Mouse (Mus musculus) midbrain, postnatal 0 days (tissue): ENCODE results near the gene Tmem151b. TPM values are rescaled to one million over a fixed set of nuclear protein-coding genes. Genes with fewer than 3 reads are reported as not detected.

Source experiments
- ATAC-seq: fragments of 200-750 bp; cut with Nextera tagmentation; 2 replicates; pipeline ENCODE4 v1.8.0; 2017; ENCODE audit warnings: moderate number of reproducible peaks, mild to moderate bottlenecking, moderate TSS enrichment, moderate library complexity; ENCODE audit not compliant: low FRiP score
- DNase-seq: peaks from one replicate; pipeline ENCODE4 v3.0.0-alpha.2; 2015; ENCODE audit warnings: low spot score
- H3K27ac ChIP-seq: fragments of 300-500 bp; sonication (generic); 2 replicates; pipeline ENCODE4 v1.5.1; 2014; ENCODE audit warnings: low read depth, mild to moderate bottlenecking, low read length, mixed read lengths
- H3K27me3 ChIP-seq: fragments of 300-500 bp; sonication (generic); 2 replicates; pipeline ENCODE4 v1.6.1; 2014; ENCODE audit warnings: low read length, control low read depth, mixed read lengths; ENCODE audit not compliant: insufficient read depth
- H3K36me3 ChIP-seq: fragments of 300-500 bp; sonication (generic); 2 replicates; pipeline ENCODE4 v1.6.1; 2014; ENCODE audit warnings: low read length, control low read depth, mixed read lengths; ENCODE audit not compliant: insufficient read depth
- H3K4me1 ChIP-seq: fragments of 300-500 bp; sonication (generic); 2 replicates; pipeline ENCODE4 v1.6.1; 2014; ENCODE audit warnings: mild to moderate bottlenecking, control low read depth, antibody characterized with exemption, low read length, mixed read lengths; ENCODE audit not compliant: insufficient read depth
- H3K4me2 ChIP-seq: fragments of 300-500 bp; sonication (generic); 2 replicates; pipeline ENCODE4 v1.6.1; 2014; ENCODE audit warnings: low read depth, mild to moderate bottlenecking, low read length, mixed read lengths; ENCODE audit not compliant: poor library complexity, severe bottlenecking
- H3K4me3 ChIP-seq: fragments of 300-500 bp; sonication (generic); 2 replicates; pipeline ENCODE4 v1.5.1; 2014; ENCODE audit warnings: low read depth, mild to moderate bottlenecking, low read length, moderate library complexity
- H3K9ac ChIP-seq: fragments of 300-500 bp; sonication (generic); replicated peaks from 2 replicates; pipeline ENCODE4 v1.6.1; 2014; ENCODE audit warnings: mild to moderate bottlenecking, low read length, moderate library complexity, mixed read lengths; ENCODE audit not compliant: poor library complexity, severe bottlenecking
- H3K9me3 ChIP-seq: fragments of 300-500 bp; sonication (generic); 2 replicates; pipeline ENCODE4 v1.6.1; 2016; ENCODE audit warnings: low read length, control low read depth
- CTCF ChIP-seq: IDR thresholded peaks from 2 replicates; pipeline ENCODE4 v1.5.1; 2016; ENCODE audit warnings: antibody characterized with exemption, mild to moderate bottlenecking
- WGBS: fragments of 180-500 bp; shearing (Covaris S2); extraction: QIAGEN DNeasy Blood & Tissue Kit; methylation state at CpG from one replicate; pipeline ENCODE4 v1.1.7; 2014; 5-methylcytosine and 5-hydroxymethylcytosine counted together
- polyA plus RNA-seq: library from polyadenylated mRNA; unstranded; fragments of >200 nt; fragmentation: Nextera tagmentation; extraction: Ambion mirVana; gene quantifications from 2 replicates; pipeline ENCODE4 v1.2.1, GENCODE M21; 2015
- total RNA-seq: library from RNA; depleted of rRNA; stranded (reverse); fragments of >200 nt; gene quantifications from 2 replicates; pipeline ENCODE4 v1.2.3, GENCODE M21; 2014

Tmem151b gene
- total and polyA plus RNA-seq, 2 experiments from 2014 or later: 29.1 to 95.6 TPM

DNA sequence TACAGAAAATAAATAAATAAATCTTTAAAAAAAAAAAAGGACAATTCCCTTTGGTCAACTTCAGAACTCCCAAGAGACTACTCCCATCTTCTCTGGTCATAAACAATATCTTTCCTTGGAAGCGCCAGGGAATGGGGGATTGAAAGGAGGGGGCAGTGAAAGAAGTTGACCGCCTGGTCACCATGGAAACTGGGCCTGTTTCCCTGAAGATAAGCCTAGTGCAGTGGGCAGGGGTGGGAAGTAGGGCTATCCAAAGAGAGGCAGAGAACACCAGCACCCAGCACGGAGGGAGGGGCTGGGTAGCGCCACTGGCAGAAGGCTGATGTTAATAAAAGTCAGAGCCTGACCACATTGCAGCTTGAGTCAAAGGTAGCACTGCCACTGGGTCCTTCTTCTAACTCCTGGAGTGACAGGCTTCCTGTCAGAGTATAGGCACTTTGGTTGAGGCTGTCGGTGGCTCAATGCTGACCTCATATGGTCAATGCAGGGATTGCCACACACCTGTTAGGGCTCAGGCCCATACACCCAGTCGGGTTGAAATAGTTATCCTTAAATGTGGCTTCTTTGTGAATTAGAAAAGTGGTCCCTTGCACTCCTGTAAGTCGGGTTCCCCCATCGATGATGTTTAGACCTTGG is 2.5 kb upstream of the Tmem151b start:
- H3K4me1 ChIP-seq: peaks cover 12% of the 10 kb centered on the region; the same call in 1 of the 2 replicates
- peak; percentile 92 for TF ChIP-seq CTCF
- H3K4me2 ChIP-seq: no peak overlapping the region
- H3K27ac ChIP-seq: no peak overlapping the region
- DNase-seq (peak; percentile 81), ATAC-seq (0 out of 2 replicates have a peak, but pooled peaks have one; percentile 15)
- no peaks in the 10 kb centered on the region for H3K9me3 ChIP-seq
- no peak overlapping the region for H3K9ac ChIP-seq
- no peak overlapping the region for H3K4me3 ChIP-seq
- H3K27me3 ChIP-seq: peaks cover 11% of the 10 kb centered on the region
- WGBS: 5% methylated on average over 8 of the region's 8 CpGs
- H3K36me3 ChIP-seq: peaks cover under 1% of the 10 kb centered on the region

- WGBS: 52% methylated on average over 7 of the region's 7 CpGs
- Histone ChIP-seq H3K27ac (no peak overlapping the region), H3K27me3 (peaks cover 13% of the 10 kb centered on the region), H3K36me3 (peaks cover 5% of the 10 kb centered on the region), H3K4me2 (no peak overlapping the region), H3K4me1 (peaks cover 12% of the 10 kb centered on the region; the same call in 1 of the 2 replicates), H3K4me3 (no peak overlapping the region), H3K9me3 (no peaks in the 10 kb centered on the region), H3K9ac (no peak overlapping the region)
- no peak for TF ChIP-seq CTCF
- DNase-seq (no peak), ATAC-seq (no peak)
Observed at GRCm38 (mm10) chr17:45551249-45551796, 1.8 kb upstream of the Tmem151b start.

- no peak overlapping the region for H3K9ac ChIP-seq
- peaks cover 5% of the 10 kb centered on the region for H3K36me3 ChIP-seq
- no peaks in the 10 kb centered on the region for H3K9me3 ChIP-seq
- H3K27ac ChIP-seq: peak overlapping the region; percentile 96
- H3K4me3 ChIP-seq: peak overlapping the region; percentile 58
- H3K4me2 ChIP-seq: peak overlapping the region; percentile 66
- peaks cover 15% of the 10 kb centered on the region for H3K27me3 ChIP-seq
- no peak for ATAC-seq
- 0 out of 2 replicates have a peak, but pooled peaks cover 10% of the 10 kb centered on the region for H3K4me1 ChIP-seq
- TF ChIP-seq CTCF: no peak
- no peak for DNase-seq
- WGBS: 30% methylated on average over 5 of the region's 5 CpGs
Observed at GRCm38 (mm10) chr17:45550253-45550652, 776 bp upstream of the Tmem151b start.

- TF ChIP-seq CTCF: peak; percentile 77
- 2% methylated on average over 43 of the region's 68 CpGs for whole genome bisulfite sequencing
- no peaks in the 10 kb centered on the region for H3K9me3 ChIP-seq
- ATAC-seq (peak; percentile 75), DNase-seq (peak; percentile 89)
- H3K27ac ChIP-seq: peak overlapping the region; percentile 96
- peaks cover 13% of the 10 kb centered on the region for H3K36me3 ChIP-seq
- peak overlapping the region; percentile 58 for H3K4me3 ChIP-seq
- H3K4me2 ChIP-seq: peak overlapping the region; percentile 66
- peaks cover 15% of the 10 kb centered on the region for H3K27me3 ChIP-seq
- 0 out of 2 replicates have a peak, but pooled peaks cover 10% of the 10 kb centered on the region for H3K4me1 ChIP-seq
- H3K9ac ChIP-seq: peak overlapping the region; percentile 98
Observed at GRCm38 (mm10) chr17:45548541-45549512, 650 bp downstream of the Tmem151b start.

- Histone ChIP-seq H3K27me3 (peaks cover 15% of the 10 kb centered on the region), H3K9me3 (no peaks in the 10 kb centered on the region), H3K4me2 (peak overlapping the region; percentile 66), H3K36me3 (peaks cover 13% of the 10 kb centered on the region), H3K9ac (no peak overlapping the region), H3K27ac (no peak overlapping the region), H3K4me1 (0 out of 2 replicates have a peak, but pooled peaks cover 10% of the 10 kb centered on the region), H3K4me3 (peak overlapping the region; percentile 58)
- peak; percentile 49 for TF ChIP-seq CTCF
- DNase-seq (no peak), ATAC-seq (no peak)
- WGBS: 82% methylated on average over 5 of the region's 5 CpGs
Observed at GRCm38 (mm10) chr17:45547461-45548190, 1.9 kb downstream of the Tmem151b start.
